Comparison of ENCODE assay signal across 8 mouse cellular contexts in the genomic region with DNA sequence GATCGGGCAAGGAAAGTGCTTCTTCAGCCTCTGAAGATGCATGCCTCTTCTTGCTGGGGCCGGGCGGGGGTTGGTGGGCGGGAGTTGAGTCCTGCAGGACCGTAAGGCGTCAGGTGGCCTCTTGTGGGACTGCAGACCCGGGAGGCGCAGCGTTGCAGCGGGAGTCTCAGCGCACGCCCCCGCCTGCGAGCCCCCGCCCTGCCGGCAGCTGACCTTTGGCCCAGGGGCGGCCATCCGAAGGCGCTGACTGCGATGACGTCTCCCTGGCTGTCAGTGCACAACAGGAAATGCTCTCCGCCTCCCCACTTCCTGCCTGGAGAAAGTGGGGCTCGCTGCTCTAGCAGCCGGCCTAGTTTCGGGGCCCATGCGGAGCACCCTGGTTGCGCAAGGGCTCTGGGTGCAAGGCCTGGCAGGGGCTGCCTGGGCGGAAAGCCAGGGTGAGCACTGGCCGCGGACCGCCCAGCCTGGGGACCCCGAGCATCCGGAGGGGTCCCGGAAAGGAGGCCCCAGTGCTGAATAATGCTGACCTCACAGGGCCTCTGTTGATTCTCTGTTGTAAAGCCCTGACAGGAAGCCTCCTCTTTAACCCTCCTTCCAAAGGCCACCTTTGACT. TPM values are rescaled to one million over a fixed set of nuclear protein-coding genes. Genes with fewer than 3 reads are reported as not detected.
DNase-seq lines count a peak whose midpoint lies in the region; ATAC-seq and TF ChIP-seq lines count a peak whose summit lies in the region.

No protein-coding gene starts in this region.

- intact Hi-C loops in heart, postnatal 36 days (cut with DNase I) = loop anchor here (2.0 to 5.0 kb wide), 3 partner anchors 16 to 104 kb away; partner anchors contain the start of gene Hivep2

- H3K4me3 ChIP-seq in forebrain, embryonic 16.5 days (replicated peaks; ENCODE audit: low read length) = peak overlapping the region; percentile 56
- H3K4me3 ChIP-seq in lung, embryonic 14.5 days (ENCODE audit: low read depth, low read length) = peak overlapping the region; percentile 50
- H3K4me3 ChIP-seq in neural tube, embryonic 15.5 days (replicated peaks) = peak overlapping the region; percentile 52

- peak; percentile 86 for ATAC-seq in forebrain, embryonic 16.5 days
- peak; percentile 85 for ATAC-seq in lung, embryonic 14.5 days (ENCODE audit: insufficient read depth)
- ATAC-seq in neural tube, embryonic 15.5 days (ENCODE audit: low FRiP score) = peak; percentile 91

- H3K36me3 ChIP-seq in forebrain, embryonic 16.5 days (ENCODE audit: control insufficient read depth, insufficient read depth) = no peaks in the 10 kb centered on the region
- no peaks in the 10 kb centered on the region for H3K36me3 ChIP-seq in lung, embryonic 14.5 days (ENCODE audit: insufficient read depth)
- no peaks in the 10 kb centered on the region for H3K36me3 ChIP-seq in neural tube, embryonic 15.5 days

- H3K4me2 ChIP-seq in forebrain, embryonic 16.5 days (ENCODE audit: low read length) = peak overlapping the region; percentile 78
- peak overlapping the region; percentile 79 for H3K4me2 ChIP-seq in lung, embryonic 14.5 days
- peak overlapping the region; percentile 75 for H3K4me2 ChIP-seq in neural tube, embryonic 15.5 days

- H3K27me3 ChIP-seq in forebrain, embryonic 16.5 days (replicated peaks; ENCODE audit: control insufficient read depth, insufficient read depth, low read length) = no peaks in the 10 kb centered on the region
- no peaks in the 10 kb centered on the region for H3K27me3 ChIP-seq in lung, embryonic 14.5 days (ENCODE audit: insufficient read depth, low read length)
- H3K27me3 ChIP-seq in neural tube, embryonic 15.5 days (replicated peaks) = no peaks in the 10 kb centered on the region

- no peak for TF ChIP-seq CTCF in lung, embryonic 14.5 days (IDR thresholded peaks at IDR 0.05; ENCODE audit: low read depth)

- peaks cover 10% of the 10 kb centered on the region for H3K4me1 ChIP-seq in forebrain, embryonic 16.5 days (replicated peaks; ENCODE audit: control insufficient read depth, insufficient read depth, low read length)
- peaks cover 11% of the 10 kb centered on the region for H3K4me1 ChIP-seq in lung, embryonic 14.5 days (ENCODE audit: insufficient read depth)
- H3K4me1 ChIP-seq in neural tube, embryonic 15.5 days = peaks cover 19% of the 10 kb centered on the region

- no peaks in the 10 kb centered on the region for H3K9me3 ChIP-seq in forebrain, embryonic 16.5 days (ENCODE audit: control insufficient read depth, low read length)
- H3K9me3 ChIP-seq in lung, embryonic 14.5 days (ENCODE audit: low read depth, low read length) = no peaks in the 10 kb centered on the region
- no peaks in the 10 kb centered on the region for H3K9me3 ChIP-seq in neural tube, embryonic 15.5 days (replicated peaks)

- peak overlapping the region; percentile 59 for H3K27ac ChIP-seq in forebrain, embryonic 16.5 days (ENCODE audit: low read length)
- H3K27ac ChIP-seq in lung, embryonic 14.5 days (ENCODE audit: low read depth) = peak overlapping the region; percentile 89
- peak overlapping the region; percentile 81 for H3K27ac ChIP-seq in neural tube, embryonic 15.5 days (replicated peaks)

- H3K9ac ChIP-seq in forebrain, embryonic 16.5 days (replicated peaks; ENCODE audit: low read depth, low read length) = peak overlapping the region; percentile 78
- H3K9ac ChIP-seq in lung, embryonic 14.5 days = peak overlapping the region; percentile 64
- peak overlapping the region; percentile 57 for H3K9ac ChIP-seq in neural tube, embryonic 15.5 days (replicated peaks)

- DNase-seq in CD8-positive naive resting alpha-beta T cell, adult 2 months (ENCODE audit: low read depth in 2 of 2, low spot score in 2 of 2) = peak; percentile 86 to 92
- peak; percentile 70 for DNase-seq in cerebellum, adult 11-12 months
- peak; percentile 81 to 85 for DNase-seq in heart, postnatal 36 days
- peak; percentile 63 to 66 for DNase-seq in layer of hippocampus, adult 8-10 months (ENCODE audit: low spot score in 2 of 2)
- DNase-seq in lung, embryonic 14.5 days = peak; percentile 87
- DNase-seq in testis, postnatal 10 days (ENCODE audit: low spot score) = peak; percentile 81

- WGBS in forebrain, embryonic 16.5 days = 1% methylated on average over 34 of the region's 34 CpGs
- WGBS in lung, embryonic 14.5 days = 0% methylated on average over 34 of the region's 34 CpGs
- WGBS in neural tube, embryonic 15.5 days = 1% methylated on average over 34 of the region's 34 CpGs

RNA-seq across cellular contexts. Expression of gene Hivep2, which starts 17.0 kb away (rescaled TPM):
- 31.0 and 36.3 TPM in 2 replicates for polyA plus RNA-seq in forebrain, embryonic 16.5 days (2015; fragmentation: Nextera tagmentation; extraction: Ambion mirVana)
- total RNA-seq in heart, postnatal 36 days (2021) = 10 to 100 TPM; 23.5 to 25.2 TPM
- 100 to 1,000 TPM; 168 to 209 (median 184) TPM for total RNA-seq in layer of hippocampus, adult 8-10 months (2022)
- polyA plus RNA-seq in lung, embryonic 14.5 days (2014; fragmentation: Nextera tagmentation; extraction: Ambion mirVana) = 5.1 and 5.3 TPM in 2 replicates
- 10.4 and 11.7 TPM in 2 replicates for polyA plus RNA-seq in neural tube, embryonic 15.5 days (2015; fragmentation: Nextera tagmentation; extraction: Ambion mirVana)

Comparison
In these comparisons a context has a peak if more than half of its experiments do, and no peak if none do; other contexts are left out.
1. Peak in every context shown above with its lines: DNase-seq, ATAC-seq, H3K4me3 ChIP-seq and H3K27ac ChIP-seq.